Comparison of ENCODE assay signal across 7 mouse cellular contexts in genomic region chr7:6430342-6430741, GRCm38 (mm10). TPM values are rescaled to one million over a fixed set of nuclear protein-coding genes. Genes with fewer than 3 reads are reported as not detected.
DNase-seq lines count a peak whose midpoint lies in the region; ATAC-seq and TF ChIP-seq lines count a peak whose summit lies in the region.

No protein-coding gene starts in this region.

- H3K4me2 ChIP-seq in stomach, postnatal 0 days (replicated peaks; ENCODE audit: low read depth), result no peak overlapping the region

- no peaks in the 10 kb centered on the region for H3K9me3 ChIP-seq in ES-E14 (ENCODE audit: control insufficient read depth, insufficient read depth, low read depth, low read length)
- 0 out of 2 replicates have a peak, but pooled peaks cover 4% of the 10 kb centered on the region for H3K9me3 ChIP-seq in stomach, postnatal 0 days (ENCODE audit: control insufficient read depth, low read length)

- no peak overlapping the region for H3K27ac ChIP-seq in layer of hippocampus, adult 2 months
- H3K27ac ChIP-seq in ES-E14 (ENCODE audit: insufficient read depth, low read depth, low read length, poor library complexity, severe bottlenecking), result no peak overlapping the region
- H3K27ac ChIP-seq in stomach, postnatal 0 days (replicated peaks), result no peak overlapping the region

- in situ Hi-C loops in ES-E14 (cut with MboI; ENCODE audit: low sequenced_read_pairs in 2 of 2, unreplicated experiment in 2 of 2), result no loop called here

- H3K4me3 ChIP-seq in layer of hippocampus, adult 2 months, result no peak overlapping the region
- H3K4me3 ChIP-seq in ES-E14 (ENCODE audit: insufficient read depth in 1 of 2, low read depth in 1 of 2, low read length in 2 of 2, poor library complexity in 1 of 2, severe bottlenecking in 1 of 2), result no peak overlapping the region
- H3K4me3 ChIP-seq in stomach, postnatal 0 days (ENCODE audit: low read depth, low read length), result no peak overlapping the region

- no peak for TF ChIP-seq EP300 in stomach, postnatal 0 days (optimal IDR thresholded peaks at IDR 0.05)

- H3K4me1 ChIP-seq in ES-E14 (ENCODE audit: control insufficient read depth in 2 of 2, insufficient read depth in 2 of 2, low read length in 2 of 2, poor library complexity in 1 of 2), result no peaks in the 10 kb centered on the region
- H3K4me1 ChIP-seq in stomach, postnatal 0 days (replicated peaks; ENCODE audit: control insufficient read depth, insufficient read depth), result no peaks in the 10 kb centered on the region

- no peak overlapping the region for H3K9ac ChIP-seq in ES-E14 (ENCODE audit: insufficient read depth, low read depth, low read length, poor library complexity, severe bottlenecking)
- no peak overlapping the region for H3K9ac ChIP-seq in stomach, postnatal 0 days (ENCODE audit: low read length)

- peak; percentile 74 for TF ChIP-seq CTCF in layer of hippocampus, adult 2 months (conservative IDR thresholded peaks at IDR 0.05)
- peak; percentile 62 for TF ChIP-seq CTCF in stomach, postnatal 0 days (IDR thresholded peaks at IDR 0.05; ENCODE audit: low read depth)

- no peaks in the 10 kb centered on the region for H3K36me3 ChIP-seq in ES-E14 (ENCODE audit: control insufficient read depth, insufficient read depth, low read length, poor library complexity, severe bottlenecking)
- no peaks in the 10 kb centered on the region for H3K36me3 ChIP-seq in stomach, postnatal 0 days (ENCODE audit: control insufficient read depth, insufficient read depth, low read length)

- ATAC-seq in stomach, postnatal 0 days (ENCODE audit: low FRiP score, low TSS enrichment), result no peak

- 28% methylated on average over 2 of the region's 2 CpGs for WGBS in stomach, postnatal 0 days

- H3K27me3 ChIP-seq in stomach, postnatal 0 days (ENCODE audit: control insufficient read depth, insufficient read depth, low read length), result no peaks in the 10 kb centered on the region

- DNase-seq in layer of hippocampus, adult 2 months (ENCODE audit: low spot score in 2 of 2), result no peak
- no peak for DNase-seq in layer of hippocampus, adult 9-11 months
- no peak for DNase-seq in ES-E14 (ENCODE audit: low read depth, low spot score)
- peak; percentile 28 for DNase-seq in adrenal gland, postnatal 25 days
- DNase-seq in kidney, postnatal 14 days, result peak; percentile 22
- peak; percentile 27 for DNase-seq in stomach, postnatal 0 days (ENCODE audit: low spot score)
- no peak for DNase-seq in gastrocnemius, postnatal 25 days

TF ChIP-seq in ES-E14, 5 proteins besides CTCF, POLR2A, EP300 and RAD21:
- 0 out of 2 replicates have a peak, but pooled peaks have one; percentile 26 for TF ChIP-seq ZC3H11A (IDR thresholded peaks at IDR 0.05; ENCODE audit: borderline replicate concordance, low read depth, low read length)
- no peak for TF ChIP-seq CHD2 (IDR thresholded peaks at IDR 0.05; ENCODE audit: low read depth, low read length)
- no peak for TF ChIP-seq HCFC1 (IDR thresholded peaks at IDR 0.05; ENCODE audit: borderline replicate concordance, insufficient read depth, low read length)
- no peak for TF ChIP-seq ZNF384 (IDR thresholded peaks at IDR 0.05; ENCODE audit: low read depth, low read length)
- no peak for TF ChIP-seq MAFK (IDR thresholded peaks at IDR 0.05; ENCODE audit: insufficient read depth, low read depth, low read length)

RNA-seq across cellular contexts. Expression of gene Olfr1344, which starts 8.1 kb away (rescaled TPM):
- total RNA-seq in layer of hippocampus, adult 2 months (2021), result 1 to 10 TPM; 1.2 to 2.0 TPM
- total RNA-seq in ES-E14 (2012; rRNA removed), result 0.37 TPM in 1 of 2 replicates, not detected in the other
- not detected in 2 replicates for total RNA-seq in adrenal gland, postnatal 25 days (2021)
- not detected in 2 replicates for polyA plus RNA-seq in stomach, postnatal 0 days (2015; fragmentation: Nextera tagmentation; extraction: Ambion mirVana)
- total RNA-seq in gastrocnemius, postnatal 25 days (2021), result not detected

RNA-seq across cellular contexts. Expression of gene Gm20715, which starts 20.3 kb away (rescaled TPM):
- under 1 TPM; 0.25 to 0.54 TPM for total RNA-seq in layer of hippocampus, adult 2 months (2021)
- total RNA-seq in ES-E14 (2012; rRNA removed), result 0.09 and 0.11 TPM in 2 replicates
- total RNA-seq in adrenal gland, postnatal 25 days (2021), result 0.09 TPM in 1 of 2 replicates, not detected in the other
- not detected in 2 replicates for polyA plus RNA-seq in stomach, postnatal 0 days (2015; fragmentation: Nextera tagmentation; extraction: Ambion mirVana)
- not detected for total RNA-seq in gastrocnemius, postnatal 25 days (2021)

RNA-seq across cellular contexts. Expression of gene Olfr1336, which starts 25.6 kb away (rescaled TPM):
- total RNA-seq in layer of hippocampus, adult 2 months (2021), result under 1 TPM in 1 of 2 experiments, not detected in 1; 0.08 TPM
- total RNA-seq in ES-E14 (2012; rRNA removed), result not detected in 2 replicates
- total RNA-seq in adrenal gland, postnatal 25 days (2021), result not detected in 2 replicates
- not detected in 2 replicates for polyA plus RNA-seq in stomach, postnatal 0 days (2015; fragmentation: Nextera tagmentation; extraction: Ambion mirVana)
- not detected for total RNA-seq in gastrocnemius, postnatal 25 days (2021)

RNA-seq across cellular contexts. Expression of gene Smim17, which starts 31.8 kb away (rescaled TPM):
- total RNA-seq in layer of hippocampus, adult 2 months (2021), result 10 to 100 TPM; 19.7 to 24.1 TPM
- 0.21 and 0.54 TPM in 2 replicates for total RNA-seq in ES-E14 (2012; rRNA removed)
- total RNA-seq in adrenal gland, postnatal 25 days (2021), result not detected in 2 replicates
- polyA plus RNA-seq in stomach, postnatal 0 days (2015; fragmentation: Nextera tagmentation; extraction: Ambion mirVana), result 0.02 and 0.10 TPM in 2 replicates
- total RNA-seq in gastrocnemius, postnatal 25 days (2021), result under 1 TPM; 0.31 to 0.46 TPM

RNA-seq across cellular contexts. Expression of gene Olfr1346, which starts 36.6 kb away (rescaled TPM):
- total RNA-seq in layer of hippocampus, adult 2 months (2021), result not detected
- total RNA-seq in ES-E14 (2012; rRNA removed), result not detected in 2 replicates
- total RNA-seq in adrenal gland, postnatal 25 days (2021), result not detected in 2 replicates
- polyA plus RNA-seq in stomach, postnatal 0 days (2015; fragmentation: Nextera tagmentation; extraction: Ambion mirVana), result not detected in 2 replicates
- not detected for total RNA-seq in gastrocnemius, postnatal 25 days (2021)

Comparison
In these comparisons a context has a peak if more than half of its experiments do, and no peak if none do; other contexts are left out.
1. DNase-seq: peak in adrenal gland, postnatal 25 days (single experiment), kidney, postnatal 14 days (single experiment) and stomach, postnatal 0 days (single experiment); none in layer of hippocampus, adult 2 months (0 of 2), layer of hippocampus, adult 9-11 months (single experiment), ES-E14 (single experiment) and gastrocnemius, postnatal 25 days (single experiment).